Mouse (Mus musculus): ENCODE results near the gene Sphk2.

Gene Sphk2

DNA sequence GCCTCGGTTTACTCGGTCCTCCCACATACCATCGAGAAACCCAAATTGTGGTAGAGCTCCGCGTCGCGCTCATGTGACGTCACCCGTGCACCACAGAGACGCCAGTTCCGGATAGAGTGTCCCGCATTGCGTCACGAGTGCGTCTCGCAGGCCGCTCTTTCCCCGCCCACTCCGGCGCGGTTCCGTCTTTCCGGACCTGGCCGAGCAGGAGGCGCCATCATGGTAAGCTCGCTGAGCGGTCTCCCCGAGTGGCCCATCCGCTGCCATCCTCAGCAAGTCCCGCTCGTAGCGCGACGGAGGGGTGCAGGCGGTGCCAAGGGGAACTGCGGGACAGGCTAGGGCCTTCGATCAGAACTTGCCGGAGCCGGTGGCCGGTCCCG, at the start of gene Sphk2:
Gene Sphk2 (minus strand): TSS at position 85 of the 380 bp plus-strand sequence.
- DNase-seq (ENCODE audit: low spot score in 2 of 2): peak; percentile 97 to 98

DNA sequence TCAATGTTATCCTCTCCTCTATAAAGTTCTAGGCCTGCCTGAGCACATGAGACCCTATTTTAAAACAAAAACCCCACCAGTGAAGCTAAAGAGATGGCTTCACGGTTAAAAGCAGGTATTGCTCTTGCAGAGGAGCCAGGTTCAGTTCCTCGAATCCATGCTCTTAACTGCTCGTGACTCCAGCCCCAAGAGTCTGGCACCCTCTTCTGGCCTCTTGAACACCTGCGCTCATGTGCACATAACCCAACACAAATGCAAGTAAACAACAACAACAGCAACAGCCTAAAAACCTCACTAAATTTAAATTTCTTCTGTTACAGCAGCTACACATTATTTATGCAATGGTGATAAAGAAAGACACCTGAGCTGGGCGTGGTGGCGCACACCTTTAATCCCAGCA, 49.7 kb upstream of the Sphk2 start:
- DNase-seq (ENCODE audit: low spot score in 2 of 2): no peak

DNA sequence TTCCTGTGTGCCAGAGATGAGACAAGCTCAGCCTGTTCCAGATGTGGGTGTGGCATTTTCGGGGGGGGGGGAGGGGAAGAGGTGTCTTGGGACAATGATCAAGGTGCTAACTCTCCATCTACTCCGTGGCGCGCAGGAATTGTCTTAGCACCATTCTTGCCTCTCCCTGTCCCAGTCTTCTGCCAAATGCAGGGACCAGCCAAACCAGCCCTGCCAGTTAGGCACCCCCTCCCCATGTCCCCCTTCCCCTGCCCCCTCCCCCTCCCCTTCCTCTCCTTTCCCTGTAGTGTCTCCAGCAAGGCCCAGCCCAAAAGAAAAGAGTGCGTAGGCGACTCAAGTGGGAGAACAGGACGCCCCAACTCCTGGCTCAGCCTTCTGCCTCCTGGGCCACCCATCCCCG, 49.0 kb upstream of the Sphk2 start:
- no peak for DNase-seq (ENCODE audit: low spot score in 2 of 2)

DNA sequence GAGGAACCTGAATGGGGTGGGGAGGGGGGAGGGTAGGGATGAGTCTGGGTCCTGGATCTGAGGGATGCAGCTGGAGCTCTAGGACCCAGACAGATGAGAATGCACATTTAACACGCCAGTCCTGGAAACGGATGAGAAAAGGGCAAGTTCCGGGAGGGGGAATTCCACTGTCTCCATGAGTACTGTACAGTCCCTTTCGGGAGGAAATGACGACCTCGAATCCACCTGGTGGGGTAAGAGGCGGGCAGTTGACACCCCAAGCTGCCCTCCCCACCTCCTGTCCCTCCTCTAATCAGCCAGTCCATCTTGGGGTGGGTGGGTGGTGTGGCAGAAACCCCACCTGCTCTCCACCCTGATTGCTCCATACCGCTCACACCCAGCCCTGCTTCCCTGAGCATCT, 48.2 kb upstream of the Sphk2 start:
- no peak for DNase-seq (ENCODE audit: low spot score in 2 of 2)

DNA sequence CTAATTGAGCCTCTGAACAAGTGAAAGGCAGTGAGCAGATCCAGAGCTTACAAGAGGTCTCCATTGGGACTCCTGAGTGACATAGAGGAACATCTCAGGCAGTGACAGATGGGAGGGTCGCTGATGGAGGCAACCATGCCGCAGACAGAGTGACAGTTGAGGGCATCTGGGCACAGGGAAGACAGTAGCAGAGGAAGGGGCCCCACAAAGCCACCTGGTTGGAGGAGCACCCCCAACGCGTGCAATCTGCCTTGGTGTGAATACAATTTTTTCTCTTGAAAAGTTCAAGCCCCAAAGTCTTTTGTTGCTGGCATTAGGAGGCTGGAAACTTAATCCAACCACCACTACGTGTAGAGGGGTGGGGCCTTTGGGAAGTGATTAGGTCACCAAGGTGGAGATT, 42.3 kb upstream of the Sphk2 start:
- DNase-seq (ENCODE audit: low spot score in 2 of 2): no peak

- peak; percentile 48 to 55 for DNase-seq (ENCODE audit: low spot score in 2 of 2)
These were observed 41.6 kb upstream of the Sphk2 start for GRCm38 (mm10) chr7:45759400-45759799.

GRCm38 (mm10) chr7:45755703-45756102, 37.9 kb upstream of the Sphk2 start:
- no peak for DNase-seq (ENCODE audit: low spot score in 2 of 2)

DNA sequence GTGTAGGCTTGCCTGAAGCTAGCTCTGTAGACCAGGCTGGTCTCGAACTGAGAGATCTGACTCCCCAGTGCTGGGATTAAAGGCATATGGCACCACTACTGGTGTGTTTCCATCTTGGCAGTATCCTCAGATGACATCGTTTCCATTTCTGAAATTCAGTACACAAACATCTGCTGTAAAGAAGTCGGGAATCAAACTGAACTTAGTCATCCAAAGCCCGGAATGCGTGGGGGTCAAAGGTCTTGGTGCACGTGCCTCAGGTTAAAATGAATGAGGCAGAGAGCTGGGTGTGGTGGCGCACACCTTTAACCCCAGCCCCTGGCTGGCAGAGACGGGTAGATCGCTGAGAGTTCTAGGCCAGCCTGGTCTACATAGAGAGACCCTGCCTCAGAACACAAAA, 32.4 kb upstream of the Sphk2 start:
- no peak for DNase-seq (ENCODE audit: low spot score in 2 of 2)

GRCm38 (mm10) chr7:45749401-45749800, 31.6 kb upstream of the Sphk2 start:
- DNase-seq (ENCODE audit: low spot score in 2 of 2): no peak

DNA sequence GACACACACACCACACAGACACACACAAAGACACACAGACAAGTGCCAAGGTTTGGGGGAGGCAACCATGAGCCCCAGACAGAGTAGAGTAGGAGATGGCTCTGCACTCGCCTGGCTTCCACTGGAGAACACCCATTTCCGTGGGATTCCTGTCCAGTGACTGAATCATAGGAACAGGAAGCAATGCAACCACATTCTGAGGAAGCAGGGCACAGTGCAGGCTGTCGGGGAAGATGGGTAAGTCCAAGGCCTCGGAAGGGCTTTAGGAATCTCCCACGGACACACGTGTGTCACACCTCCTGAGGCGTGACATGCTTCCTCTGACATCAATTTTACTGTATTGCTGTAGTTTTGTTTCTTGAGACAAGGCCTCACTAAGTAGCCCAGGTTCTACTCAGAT, 30.3 kb upstream of the Sphk2 start:
- no peak for DNase-seq (ENCODE audit: low spot score in 2 of 2)

DNA sequence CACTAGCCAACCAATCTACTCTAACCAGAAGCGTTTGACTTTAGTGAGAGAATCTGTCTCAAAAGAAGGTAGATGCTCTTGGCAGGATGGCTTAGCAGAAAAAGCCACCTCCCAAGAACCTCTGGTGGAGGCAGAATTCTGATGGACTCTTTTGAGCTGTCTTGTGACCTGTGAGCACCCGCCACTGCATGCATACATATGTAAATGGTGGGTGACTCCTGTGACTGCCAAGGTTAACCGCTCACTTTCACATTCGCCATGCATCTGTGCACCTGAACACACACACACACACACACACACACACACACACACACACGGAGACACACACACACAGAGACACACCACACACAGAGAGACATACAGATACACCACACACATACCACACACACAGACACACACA, 29.6 kb upstream of the Sphk2 start:
- no peak for DNase-seq (ENCODE audit: low spot score in 2 of 2)

- no peak for DNase-seq (ENCODE audit: low spot score in 2 of 2)
These were observed 28.7 kb upstream of the Sphk2 start for GRCm38 (mm10) chr7:45746518-45746917.

DNA sequence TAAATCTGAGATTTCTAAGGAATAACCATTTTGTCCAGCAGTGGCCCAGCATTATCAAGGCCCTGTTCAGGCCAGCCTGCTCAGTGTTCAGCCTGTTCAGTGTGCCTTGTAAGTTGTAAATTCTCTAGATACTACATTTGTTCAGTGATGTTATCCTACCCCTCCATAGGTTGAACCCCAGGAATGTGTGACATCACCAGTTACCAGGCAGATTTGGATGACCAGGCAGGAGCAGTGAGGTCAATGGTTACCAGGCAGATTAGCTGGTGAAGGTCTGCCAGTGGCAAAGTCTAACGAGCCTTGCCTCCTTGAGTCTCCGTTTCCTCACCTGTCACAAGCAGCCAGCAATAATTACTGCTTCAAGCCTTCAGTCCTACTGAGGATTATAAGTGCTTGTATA, 26.6 kb upstream of the Sphk2 start:
- DNase-seq (ENCODE audit: low spot score in 2 of 2): peak; percentile 26 to 53

- no peak for DNase-seq (ENCODE audit: low spot score in 2 of 2)
These were observed 24.5 kb upstream of the Sphk2 start for GRCm38 (mm10) chr7:45742338-45742737.

DNA sequence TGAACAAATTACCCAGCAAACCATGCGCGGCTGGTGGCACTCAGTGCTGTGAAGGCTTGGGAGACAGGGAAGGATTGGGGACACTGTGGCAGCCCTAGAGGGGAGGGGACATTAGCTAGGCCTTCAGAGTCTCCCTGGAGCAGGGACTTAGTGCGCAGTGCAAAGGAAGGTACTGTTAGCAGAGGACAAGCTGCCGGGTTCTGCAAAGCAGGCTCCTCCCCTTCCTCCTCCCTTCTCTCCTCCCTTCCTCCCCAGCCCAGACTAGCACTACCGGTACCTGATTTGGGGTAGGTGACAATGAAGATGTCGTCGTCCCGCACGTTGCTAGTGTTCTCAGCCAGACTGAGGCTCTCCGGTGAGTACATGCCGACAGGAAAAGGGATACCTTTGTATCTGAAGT, 24.0 kb upstream of the Sphk2 start:
- DNase-seq (ENCODE audit: low spot score in 2 of 2): no peak

DNA sequence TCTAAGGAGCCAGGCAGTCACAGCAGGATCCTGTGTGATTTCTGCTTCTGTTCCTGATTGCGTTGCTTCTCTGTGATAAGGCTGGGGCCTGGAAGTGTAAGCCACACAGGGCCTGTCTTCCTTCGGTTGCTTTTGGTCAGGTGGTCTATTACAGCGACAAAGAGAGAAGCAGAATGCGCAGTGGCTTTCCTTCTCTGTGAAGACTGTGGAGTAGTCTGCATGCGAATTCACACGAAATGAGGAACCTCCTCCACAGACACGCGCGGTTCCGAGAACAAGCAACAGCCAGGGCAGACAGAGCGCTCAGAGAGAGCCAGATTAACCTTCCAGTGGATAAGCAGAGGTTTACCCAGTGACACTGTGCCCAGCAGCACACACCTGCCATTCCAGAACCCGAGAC, 23.5 kb upstream of the Sphk2 start:
- DNase-seq (ENCODE audit: low spot score in 2 of 2): no peak

- DNase-seq (ENCODE audit: low spot score in 2 of 2): no peak
These were observed 22.0 kb upstream of the Sphk2 start for GRCm38 (mm10) chr7:45739820-45740219.

- DNase-seq (ENCODE audit: low spot score in 2 of 2): peak; percentile 53 to 64
These were observed 21.5 kb upstream of the Sphk2 start for GRCm38 (mm10) chr7:45739162-45739763.

DNA sequence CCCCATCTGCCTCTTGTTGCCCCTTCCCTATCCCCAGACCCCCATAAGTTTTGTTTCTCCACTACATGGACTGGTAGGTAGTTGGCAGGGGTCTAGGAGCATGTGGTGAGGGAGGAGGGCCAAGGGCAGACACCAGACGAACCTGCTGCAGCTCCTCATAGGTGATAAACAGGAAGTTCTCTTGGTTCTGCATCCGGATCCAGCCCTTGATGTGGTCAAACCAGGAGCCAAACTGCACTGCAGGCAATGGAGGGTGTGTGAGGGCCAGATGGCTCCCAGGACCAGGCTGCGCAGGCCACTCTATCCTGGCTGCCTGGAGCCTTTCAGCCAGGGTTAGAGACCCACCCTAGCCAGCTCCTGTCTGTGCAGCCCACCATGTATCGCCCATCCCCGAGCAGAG, 15.7 kb upstream of the Sphk2 start:
- no peak for DNase-seq (ENCODE audit: low spot score in 2 of 2)

DNA sequence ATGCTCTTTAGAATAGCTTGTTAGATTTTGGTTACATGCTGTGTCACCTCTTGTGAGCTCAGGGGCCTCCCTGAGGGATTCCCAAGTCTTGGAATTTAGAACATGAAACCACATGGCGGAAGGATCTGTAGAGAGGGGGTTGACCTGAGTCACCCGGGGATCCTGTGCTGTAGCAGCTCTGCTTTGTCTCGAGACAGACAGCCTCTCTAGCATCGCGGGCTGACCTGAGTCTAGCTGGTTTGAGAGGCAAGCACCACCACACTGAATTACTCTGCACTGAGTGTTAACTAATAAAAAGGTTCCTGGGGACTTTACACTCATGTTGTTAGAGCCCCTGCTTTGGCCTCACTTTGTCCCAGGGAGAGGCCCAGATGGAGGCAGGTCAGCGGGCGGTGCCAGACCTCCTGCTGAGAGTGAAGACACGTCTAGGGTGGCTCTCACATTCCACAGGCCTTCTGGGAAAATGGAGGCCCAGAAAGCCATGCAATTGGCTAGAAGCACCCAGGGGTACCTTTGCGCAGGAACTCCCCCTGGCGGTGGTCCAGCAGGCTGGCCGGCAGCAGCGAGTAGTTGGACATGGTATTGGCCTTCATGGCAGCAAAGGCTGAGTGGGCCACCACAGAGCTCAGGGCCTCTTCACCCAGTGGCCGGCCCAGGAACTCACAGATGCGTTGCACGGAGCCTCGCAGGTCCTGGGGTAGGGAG, 13.1 kb upstream of the Sphk2 start:
- no peak for DNase-seq (ENCODE audit: low spot score in 2 of 2)

GRCm38 (mm10) chr7:45727625-45728024, 9.8 kb upstream of the Sphk2 start:
- no peak for DNase-seq (ENCODE audit: low spot score in 2 of 2)

DNA sequence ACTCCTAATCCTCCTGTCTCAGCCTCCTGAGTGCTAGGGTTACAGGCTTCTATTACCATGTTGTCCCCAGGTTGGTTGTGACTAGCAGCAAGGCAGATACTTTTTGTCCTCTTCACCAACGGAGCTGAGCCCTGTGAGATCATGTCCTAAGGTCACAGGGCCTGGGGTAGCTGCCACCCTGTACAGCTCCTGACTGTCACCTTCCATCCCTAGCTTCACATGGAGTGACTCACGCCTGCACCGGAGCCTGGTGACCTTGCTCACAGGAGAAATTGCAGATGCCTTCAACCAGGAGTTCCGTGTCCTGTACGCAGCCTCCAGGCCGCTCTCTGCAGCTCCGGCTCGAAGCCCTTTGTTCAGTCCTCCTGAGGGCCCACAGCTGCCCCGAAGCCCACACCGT, 8.6 kb upstream of the Sphk2 start:
- DNase-seq (ENCODE audit: low spot score in 2 of 2): no peak

DNA sequence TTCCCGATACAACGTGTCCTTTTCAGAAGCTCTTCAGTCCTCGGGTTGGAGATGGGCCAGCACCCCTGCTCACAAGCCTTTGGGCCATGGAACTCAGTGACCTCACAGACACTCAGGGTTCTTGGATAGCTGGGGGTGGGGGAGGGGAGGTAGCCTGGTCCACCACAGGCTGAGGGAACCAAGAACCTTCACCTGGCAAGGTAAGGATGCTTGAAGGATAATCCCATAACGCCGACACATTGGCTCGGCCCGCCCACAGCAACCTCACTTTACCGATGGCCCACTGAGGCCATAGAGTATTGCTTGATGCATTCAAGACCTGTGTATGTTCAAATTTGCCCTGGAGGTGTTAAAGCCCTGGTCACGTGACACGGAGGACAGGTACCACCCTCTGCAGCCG, 7.9 kb upstream of the Sphk2 start, which contains the start of gene Spaca4:
Gene Spaca4 (minus strand): TSS at position 101 of the 400 bp plus-strand sequence.
- no peak for DNase-seq (ENCODE audit: low spot score in 2 of 2)

DNA sequence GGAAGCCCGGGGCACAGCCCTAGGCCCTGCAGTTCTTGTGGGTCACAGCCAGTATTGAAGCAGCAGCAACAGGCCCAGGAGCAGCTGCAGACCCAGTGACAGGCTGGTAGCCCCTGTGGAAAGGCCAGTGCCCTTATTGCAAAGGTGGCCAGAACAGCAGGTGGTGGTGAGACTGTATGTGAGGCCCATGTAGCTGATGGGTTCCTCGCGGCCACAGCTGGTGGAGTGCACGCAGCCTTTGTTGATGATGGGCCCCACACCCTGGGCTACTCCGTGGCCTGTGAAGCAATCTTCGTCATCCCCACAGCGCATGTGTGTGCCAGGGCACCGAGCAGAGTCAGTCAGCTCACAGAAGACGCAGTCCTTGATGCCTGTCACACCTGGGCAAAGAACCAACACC, 7.3 kb upstream of the Sphk2 start:
- no peak for DNase-seq (ENCODE audit: low spot score in 2 of 2)
